In the genomic region with DNA sequence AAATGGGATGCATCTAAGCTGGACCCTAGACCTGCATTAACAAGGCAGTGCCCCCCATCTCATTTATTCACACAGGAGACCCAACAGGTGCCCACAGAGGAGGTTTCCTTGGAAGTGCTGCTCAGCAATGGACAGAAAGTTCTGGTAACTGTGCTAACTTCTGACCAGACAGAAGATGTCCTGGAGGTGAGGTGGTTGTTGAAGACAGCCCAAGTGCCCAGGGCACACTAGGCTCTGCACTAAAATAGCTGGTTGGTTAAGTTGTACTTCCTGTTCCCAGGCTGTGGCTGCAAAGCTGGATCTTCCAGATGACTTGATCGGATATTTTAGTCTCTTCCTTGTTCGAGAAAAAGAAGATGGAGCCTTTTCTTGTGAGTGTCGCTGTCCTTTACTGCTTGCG, we compare ENCODE assay signal across 26 mouse cellular contexts. TPM values are rescaled to one million over a fixed set of nuclear protein-coding genes. Genes with fewer than 3 reads are reported as not detected.
DNase-seq lines count a peak whose midpoint lies in the region; ATAC-seq and TF ChIP-seq lines count a peak whose summit lies in the region.
"Had no signal": no experiment of that assay in that cellular context is flagged by ENCODE, and none has a peak within 500 bp of the region (broad histone marks: within the 10 kb centered on the region; RNA-seq: fewer than 3 reads in every experiment).

No protein-coding gene starts in this region.

- no peak overlapping the region for H3K4me3 ChIP-seq in heart, embryonic 12.5 days
- H3K4me3 ChIP-seq in kidney, embryonic 15.5 days (replicated peaks): 0 out of 2 replicates have a peak overlapping the region, but pooled peaks have one; percentile 10
- H3K4me3 ChIP-seq in E14TG2a.4 (replicated peaks; ENCODE audit: low read length): peak overlapping the region; percentile 99; the same call in 1 of the 2 replicates
- 0 out of 2 replicates have a peak overlapping the region, but pooled peaks have one; percentile 13 for H3K4me3 ChIP-seq in limb, embryonic 10.5 days
- H3K4me3 ChIP-seq: embryonic facial prominence, embryonic 12.5 days; embryonic facial prominence, embryonic 15.5 days; gastrocnemius, adult 2 months; heart, embryonic 13.5 days had no signal

- H3K27me3 ChIP-seq in heart, embryonic 12.5 days (replicated peaks): no peaks in the 10 kb centered on the region
- no peaks in the 10 kb centered on the region for H3K27me3 ChIP-seq in kidney, embryonic 15.5 days
- no peaks in the 10 kb centered on the region for H3K27me3 ChIP-seq in E14TG2a.4 (ENCODE audit: insufficient read depth, low read length)
- H3K27me3 ChIP-seq in limb, embryonic 10.5 days (ENCODE audit: low read depth, poor library complexity, severe bottlenecking): no peaks in the 10 kb centered on the region
- H3K27me3 ChIP-seq: CH12.LX; embryonic facial prominence, embryonic 12.5 days; embryonic facial prominence, embryonic 15.5 days; heart, embryonic 13.5 days had no signal

- peaks cover 69% of the 10 kb centered on the region for H3K36me3 ChIP-seq in heart, embryonic 12.5 days
- peaks cover 69% of the 10 kb centered on the region for H3K36me3 ChIP-seq in kidney, embryonic 15.5 days
- peaks cover 74% of the 10 kb centered on the region for H3K36me3 ChIP-seq in E14TG2a.4 (ENCODE audit: insufficient read depth, low read length)
- peaks cover 76% of the 10 kb centered on the region for H3K36me3 ChIP-seq in limb, embryonic 10.5 days

- H3K9me3 ChIP-seq in heart, embryonic 12.5 days (replicated peaks): peaks cover 5% of the 10 kb centered on the region
- peaks cover 4% of the 10 kb centered on the region for H3K9me3 ChIP-seq in kidney, embryonic 15.5 days (replicated peaks)
- H3K9me3 ChIP-seq in E14TG2a.4 (ENCODE audit: low read length): no peaks in the 10 kb centered on the region
- H3K9me3 ChIP-seq in limb, embryonic 10.5 days (replicated peaks): peaks cover 4% of the 10 kb centered on the region; the same call in 1 of the 2 replicates

- no peak overlapping the region for H3K9ac ChIP-seq in heart, embryonic 12.5 days
- H3K9ac ChIP-seq in kidney, embryonic 15.5 days: no peak overlapping the region
- H3K9ac ChIP-seq: embryonic facial prominence, embryonic 12.5 days; embryonic facial prominence, embryonic 15.5 days; forebrain, postnatal 0 days; heart, embryonic 13.5 days; hindbrain, embryonic 14.5 days had no signal

- WGBS in heart, embryonic 12.5 days: 90% methylated on average over 4 of the region's 4 CpGs
- 93% methylated on average over 4 of the region's 4 CpGs for WGBS in kidney, embryonic 15.5 days
- WGBS in limb, embryonic 10.5 days: 96% methylated on average over 4 of the region's 4 CpGs

- ATAC-seq in heart, embryonic 12.5 days (ENCODE audit: insufficient number of reproducible peaks, low FRiP score): no peak
- no peak for ATAC-seq in kidney, embryonic 15.5 days (replicated peaks; ENCODE audit: low FRiP score)
- ATAC-seq: forebrain, embryonic 14.5 days; forebrain, postnatal 0 days; hindbrain, postnatal 0 days; inflammation-experienced regulatory T-cells, adult 6 months had no signal

- H3K4me2 ChIP-seq in heart, embryonic 12.5 days: no peak overlapping the region
- no peak overlapping the region for H3K4me2 ChIP-seq in kidney, embryonic 15.5 days
- H3K4me2 ChIP-seq: embryonic facial prominence, embryonic 12.5 days; embryonic facial prominence, embryonic 15.5 days; heart, embryonic 13.5 days; hindbrain, embryonic 14.5 days had no signal

- TF ChIP-seq CTCF in E14TG2a.4 (conservative IDR thresholded peaks at IDR 0.05; ENCODE audit: low read length): no peak

- peaks cover 26% of the 10 kb centered on the region for H3K4me1 ChIP-seq in heart, embryonic 12.5 days (replicated peaks)
- peaks cover 37% of the 10 kb centered on the region for H3K4me1 ChIP-seq in kidney, embryonic 15.5 days
- peaks cover 88% of the 10 kb centered on the region for H3K4me1 ChIP-seq in E14TG2a.4 (replicated peaks; ENCODE audit: low read depth, low read length)
- H3K4me1 ChIP-seq in limb, embryonic 10.5 days: peaks cover 27% of the 10 kb centered on the region

- DNase-seq in heart, adult 11 months: peak; percentile 90
- DNase-seq in kidney, adult 18-20 months: no peak
- no peak for DNase-seq in limb, embryonic 10.5 days (ENCODE audit: low spot score)
- no peak for DNase-seq in adrenal gland, postnatal 4 days (ENCODE audit: low spot score in 2 of 2)
- DNase-seq in spleen, postnatal 4 days (ENCODE audit: low spot score in 2 of 2): no peak
- DNase-seq: adrenal gland, postnatal 14 days; B cell, adult 2 months; cerebellum, adult 11 months; cerebellum, adult 8-10 months; forebrain, postnatal 0 days; gastrocnemius, adult 2 months; gastrocnemius, postnatal 14 days; heart, adult 18-20 months; heart, postnatal 14 days; heart, postnatal 4 days had no signal

- no peak overlapping the region for H3K27ac ChIP-seq in heart, embryonic 12.5 days (ENCODE audit: poor library complexity, severe bottlenecking)
- no peak overlapping the region for H3K27ac ChIP-seq in kidney, embryonic 15.5 days
- H3K27ac ChIP-seq in limb, embryonic 10.5 days: no peak overlapping the region
- H3K27ac ChIP-seq: embryonic facial prominence, embryonic 12.5 days; embryonic facial prominence, embryonic 15.5 days; gastrocnemius, adult 2 months; heart, embryonic 13.5 days; hindbrain, embryonic 14.5 days; hindbrain, postnatal 0 days had no signal

RNA-seq across cellular contexts. Expression of a gene that starts 2.4 kb away (rescaled TPM):
- 52.3 and 60.5 TPM in 2 replicates for polyA plus RNA-seq in heart, embryonic 12.5 days (2016; fragmentation: Nextera tagmentation; extraction: Ambion mirVana)
- polyA plus RNA-seq in kidney, embryonic 15.5 days (2015; fragmentation: Nextera tagmentation; extraction: Ambion mirVana): 64.9 and 65.9 TPM in 2 replicates
- polyA plus RNA-seq in limb, embryonic 10.5 days (2016; fragmentation: Nextera tagmentation; extraction: Ambion mirVana): 85.7 and 89.6 TPM in 2 replicates
- total RNA-seq in adrenal gland, postnatal 4 days (2021): 10 to 100 TPM; 36.8 to 41.9 TPM

RNA-seq across cellular contexts. Expression of a gene that starts 2.6 kb away (rescaled TPM):
- 112 and 116 TPM in 2 replicates for polyA plus RNA-seq in heart, embryonic 12.5 days (2016; fragmentation: Nextera tagmentation; extraction: Ambion mirVana)
- polyA plus RNA-seq in kidney, embryonic 15.5 days (2015; fragmentation: Nextera tagmentation; extraction: Ambion mirVana): 140 and 148 TPM in 2 replicates
- 128 and 140 TPM in 2 replicates for polyA plus RNA-seq in limb, embryonic 10.5 days (2016; fragmentation: Nextera tagmentation; extraction: Ambion mirVana)
- 100 to 1,000 TPM; 113 TPM for total RNA-seq in adrenal gland, postnatal 4 days (2021)

RNA-seq across cellular contexts. Expression of a gene that starts 6.4 kb away (rescaled TPM):
- polyA plus RNA-seq in heart, embryonic 12.5 days (2016; fragmentation: Nextera tagmentation; extraction: Ambion mirVana): 9.9 and 10.5 TPM in 2 replicates
- 9.1 and 11.9 TPM in 2 replicates for polyA plus RNA-seq in kidney, embryonic 15.5 days (2015; fragmentation: Nextera tagmentation; extraction: Ambion mirVana)
- polyA plus RNA-seq in limb, embryonic 10.5 days (2016; fragmentation: Nextera tagmentation; extraction: Ambion mirVana): 11.8 and 11.9 TPM in 2 replicates
- total RNA-seq in adrenal gland, postnatal 4 days (2021): 10 to 100 TPM; 32.3 to 33.7 TPM

RNA-seq across cellular contexts. Expression of a gene that starts 15.7 kb away (rescaled TPM):
- 58.8 and 63.7 TPM in 2 replicates for polyA plus RNA-seq in heart, embryonic 12.5 days (2016; fragmentation: Nextera tagmentation; extraction: Ambion mirVana)
- 83.0 and 93.5 TPM in 2 replicates for polyA plus RNA-seq in kidney, embryonic 15.5 days (2015; fragmentation: Nextera tagmentation; extraction: Ambion mirVana)
- polyA plus RNA-seq in limb, embryonic 10.5 days (2016; fragmentation: Nextera tagmentation; extraction: Ambion mirVana): 120 and 136 TPM in 2 replicates
- 10 to 100 TPM; 87.2 to 88.0 TPM for total RNA-seq in adrenal gland, postnatal 4 days (2021)

RNA-seq across cellular contexts. Expression of a gene that starts 16.0 kb away (rescaled TPM):
- polyA plus RNA-seq in heart, embryonic 12.5 days (2016; fragmentation: Nextera tagmentation; extraction: Ambion mirVana): 1.0 and 1.3 TPM in 2 replicates
- polyA plus RNA-seq in kidney, embryonic 15.5 days (2015; fragmentation: Nextera tagmentation; extraction: Ambion mirVana): 2.0 and 2.1 TPM in 2 replicates
- polyA plus RNA-seq in limb, embryonic 10.5 days (2016; fragmentation: Nextera tagmentation; extraction: Ambion mirVana): 1.0 and 1.3 TPM in 2 replicates
- total RNA-seq in adrenal gland, postnatal 4 days (2021): 1 to 10 TPM; 2.7 to 3.3 TPM
